Mouse (Mus musculus): ENCODE data around the gene Asb4. TPM values are rescaled to one million over a fixed set of nuclear protein-coding genes. Genes with fewer than 3 reads are reported as not detected.
"Not testable (repeated sequence)": the region's sequence is repeated elsewhere in the genome, so short reads cannot be mapped to it uniquely, and the experiment has no call there.

The Asb4 gene
- total RNA-seq (2014; rRNA removed) (7.5 and 16.3 TPM in 2 replicates), polyA plus RNA-seq (2015; fragmentation: Nextera tagmentation; extraction: Ambion mirVana) (5.9 and 10.5 TPM in 2 replicates)

DNA sequence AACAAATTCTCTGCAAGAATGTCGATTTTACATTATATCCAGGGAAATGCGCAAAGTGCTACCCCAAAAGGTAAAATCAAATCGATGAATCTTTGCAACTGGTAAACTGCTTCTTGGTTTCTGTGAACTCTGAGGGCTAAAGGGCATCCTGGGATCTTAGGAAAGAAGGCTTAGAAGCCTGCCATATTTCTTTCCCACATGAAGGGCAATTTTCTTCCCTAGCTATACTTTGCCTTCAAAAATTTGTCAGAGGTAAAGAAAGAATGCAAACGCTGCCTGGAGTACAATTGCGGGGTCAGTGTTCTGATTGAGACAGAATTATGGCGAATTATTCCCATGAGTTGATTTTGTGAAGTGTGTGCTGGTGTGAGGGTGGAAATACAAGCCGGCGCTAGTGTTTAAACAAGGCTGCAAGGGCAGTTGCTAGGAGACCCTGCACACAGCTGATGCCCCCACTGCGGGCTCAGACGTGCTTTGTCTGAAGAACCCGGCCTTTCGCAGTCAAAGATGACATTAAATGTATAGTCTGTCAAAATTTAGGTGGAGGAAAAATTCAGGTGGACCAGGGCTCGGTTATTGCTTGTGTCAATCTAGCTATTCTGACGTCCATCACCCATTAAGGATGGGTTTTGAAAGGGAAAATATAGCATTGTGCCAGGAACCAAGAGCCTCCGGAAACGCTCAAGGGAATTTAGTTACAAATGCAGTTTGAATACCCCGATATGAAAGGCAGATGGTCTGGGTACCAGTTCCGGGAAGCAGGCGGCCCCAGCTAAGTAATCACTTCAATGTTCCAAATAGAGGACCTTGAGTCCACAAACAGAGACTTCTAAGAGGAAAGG lies at the start of gene Asb4:
TSS of gene Asb4 (plus strand) at position 51 of the 842 bp plus-strand sequence.
- Histone ChIP-seq H3K4me3 (ENCODE audit: low read depth, low read length) (peak within 1 kb of the TSS; percentile 26), H3K9ac (peak within 1 kb of the TSS; percentile 34), H3K4me1 (ENCODE audit: insufficient read depth) (peaks cover 13% of the 10 kb centered on the region; the same call in 1 of the 2 replicates), H3K27me3 (ENCODE audit: insufficient read depth, low read length) (no peaks in the 10 kb centered on the region), H3K9me3 (ENCODE audit: low read length) (no peaks in the 10 kb centered on the region), H3K36me3 (ENCODE audit: insufficient read depth) (no peaks in the 10 kb centered on the region), H3K27ac (ENCODE audit: low read depth, low read length) (peak within 1 kb of the TSS; percentile 45; the same call in 1 of the 2 replicates), H3K4me2 (ENCODE audit: low read depth) (peak within 1 kb of the TSS; percentile 48)
- peak; percentile 57 for ATAC-seq
- peak; percentile 63 for DNase-seq
- no peak for TF ChIP-seq CTCF (IDR thresholded peaks at IDR 0.05; ENCODE audit: low read depth)
- 4% methylated on average over 19 of the region's 19 CpGs for WGBS

DNA sequence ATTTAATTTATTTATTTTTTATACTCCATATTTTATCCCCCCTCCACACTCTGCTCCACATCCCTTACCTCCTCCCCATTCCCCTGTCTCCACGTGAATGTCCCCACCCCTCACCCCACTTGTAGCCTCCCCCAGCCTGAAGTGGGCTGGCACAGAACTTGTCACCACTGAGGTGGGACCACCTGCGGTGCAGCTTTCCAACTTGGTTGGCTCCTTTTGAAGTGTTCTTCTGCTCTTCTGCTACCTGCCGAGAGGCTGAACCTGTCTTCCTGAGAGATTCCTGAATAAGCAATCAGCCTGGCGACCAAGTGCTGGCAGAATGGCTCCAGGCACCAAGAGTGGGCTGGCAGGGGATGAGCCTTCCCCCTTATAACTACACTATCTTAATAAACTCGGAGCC lies 49.2 kb upstream of the Asb4 start:
- H3K27me3 ChIP-seq (ENCODE audit: insufficient read depth, low read length), result no peaks in the 10 kb centered on the region
- DNase-seq (no peak), ATAC-seq (no peak)
- no peak overlapping the region for H3K4me2 ChIP-seq (ENCODE audit: low read depth)
- H3K4me1 ChIP-seq (ENCODE audit: insufficient read depth), result no peaks in the 10 kb centered on the region
- no peak for TF ChIP-seq CTCF (IDR thresholded peaks at IDR 0.05; ENCODE audit: low read depth)
- H3K9me3 ChIP-seq (ENCODE audit: low read length), result no peaks in the 10 kb centered on the region
- no peak overlapping the region for H3K9ac ChIP-seq
- 55% methylated on average over 5 of the region's 5 CpGs for WGBS
- no peak overlapping the region for H3K4me3 ChIP-seq (ENCODE audit: low read depth, low read length)
- H3K36me3 ChIP-seq (ENCODE audit: insufficient read depth), result no peaks in the 10 kb centered on the region
- no peak overlapping the region for H3K27ac ChIP-seq (ENCODE audit: low read depth, low read length)

DNA sequence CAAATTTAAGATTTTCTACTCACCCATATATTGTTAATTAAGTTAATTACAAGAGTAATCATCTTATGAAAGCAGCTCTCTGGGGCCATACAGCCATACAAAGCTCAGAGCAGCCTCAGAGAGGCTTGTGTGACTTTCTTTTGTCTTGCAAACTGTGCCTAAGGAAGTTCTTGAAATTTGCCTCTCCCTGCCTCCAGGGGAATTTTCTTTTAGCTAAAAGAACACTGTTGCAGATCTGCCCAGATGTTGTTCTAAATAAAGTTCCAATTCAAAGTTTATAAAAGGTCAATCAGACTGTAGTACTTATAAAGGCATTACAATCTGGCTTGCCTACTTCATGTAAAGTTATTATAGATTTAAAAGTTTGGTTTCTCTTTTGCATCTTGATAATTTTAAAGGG lies 47.2 kb upstream of the Asb4 start:
- H3K9ac ChIP-seq; H3K4me2 ChIP-seq (ENCODE audit: low read depth); H3K27ac ChIP-seq (ENCODE audit: low read depth, low read length); H3K4me3 ChIP-seq (ENCODE audit: low read depth, low read length); H3K36me3 ChIP-seq (ENCODE audit: insufficient read depth); H3K9me3 ChIP-seq (ENCODE audit: low read length); DNase-seq; H3K4me1 ChIP-seq (ENCODE audit: insufficient read depth); ATAC-seq; H3K27me3 ChIP-seq (ENCODE audit: insufficient read depth, low read length): not testable (repeated sequence)

DNA sequence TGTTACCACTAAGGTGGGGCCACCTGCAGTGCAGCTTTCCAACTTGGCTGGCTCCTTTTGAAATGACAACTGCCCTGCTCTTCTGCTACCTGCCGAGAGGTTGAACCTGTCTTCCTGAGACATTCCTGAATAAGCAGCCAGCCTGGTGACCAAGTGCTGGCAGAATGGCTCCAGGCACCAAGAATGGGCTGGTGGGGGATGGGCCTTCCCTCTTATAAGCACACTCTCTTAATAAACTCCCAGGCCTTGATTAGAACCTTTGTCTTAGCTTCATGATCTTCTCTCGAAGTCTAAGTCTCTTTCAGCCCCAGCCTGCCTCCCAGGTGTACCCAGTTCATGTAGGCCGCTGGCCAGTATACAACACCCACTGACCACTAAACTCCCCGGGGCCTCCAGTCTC lies 44.4 kb upstream of the Asb4 start:
- H3K4me2 ChIP-seq (ENCODE audit: low read depth); H3K9me3 ChIP-seq (ENCODE audit: low read length); H3K27me3 ChIP-seq (ENCODE audit: insufficient read depth, low read length); DNase-seq; H3K4me3 ChIP-seq (ENCODE audit: low read depth, low read length); H3K9ac ChIP-seq; H3K36me3 ChIP-seq (ENCODE audit: insufficient read depth); ATAC-seq; H3K27ac ChIP-seq (ENCODE audit: low read depth, low read length); H3K4me1 ChIP-seq (ENCODE audit: insufficient read depth): not testable (repeated sequence)
- WGBS, result 93% methylated on average over 4 of the region's 4 CpGs

DNA sequence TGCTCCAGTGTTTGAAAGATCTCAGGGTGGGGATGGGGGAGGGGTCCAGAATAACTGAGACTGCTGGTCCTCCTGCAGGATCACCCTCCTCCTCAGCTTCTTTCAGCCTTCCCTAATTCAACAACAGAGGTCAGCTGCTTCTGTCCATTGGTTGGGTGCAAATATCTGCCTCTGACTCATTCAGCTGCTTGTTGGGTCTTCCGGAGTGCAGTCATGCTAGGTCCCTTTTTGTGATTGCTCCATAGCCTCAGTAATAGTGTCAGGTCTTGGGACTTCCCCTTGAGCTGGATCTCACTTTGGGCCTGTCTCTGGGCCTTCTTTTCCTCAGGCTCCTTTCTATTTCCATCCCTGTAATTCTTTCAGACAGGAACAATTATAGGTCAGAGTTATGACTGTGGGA lies 43.9 kb upstream of the Asb4 start:
- not testable (repeated sequence) for H3K27me3 ChIP-seq (ENCODE audit: insufficient read depth, low read length); H3K36me3 ChIP-seq (ENCODE audit: insufficient read depth); H3K4me3 ChIP-seq (ENCODE audit: low read depth, low read length); H3K27ac ChIP-seq (ENCODE audit: low read depth, low read length); H3K9ac ChIP-seq; H3K9me3 ChIP-seq (ENCODE audit: low read length); ATAC-seq; DNase-seq; H3K4me1 ChIP-seq (ENCODE audit: insufficient read depth); H3K4me2 ChIP-seq (ENCODE audit: low read depth)
- WGBS, result 96% methylated on average over 1 of the region's 1 CpGs

DNA sequence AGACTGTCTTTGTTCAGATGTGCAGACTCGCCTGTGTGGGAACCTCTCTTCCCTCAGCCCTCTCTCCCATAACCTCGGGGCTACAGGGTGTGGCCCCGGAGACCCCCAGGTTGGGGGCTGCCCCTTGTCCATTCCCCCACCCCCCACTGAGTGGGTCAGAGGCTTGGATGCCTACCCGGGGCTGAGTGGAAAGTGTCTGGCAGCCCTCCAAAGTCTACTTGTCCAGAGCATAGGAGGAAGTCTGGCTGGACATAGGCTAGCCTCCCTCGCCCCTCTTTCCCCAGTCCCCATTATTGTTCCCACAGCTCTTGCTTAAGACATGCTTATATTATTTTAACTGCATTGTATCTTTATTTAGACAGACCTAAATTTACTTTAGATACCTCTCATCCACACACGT lies 38.9 kb upstream of the Asb4 start:
- Histone ChIP-seq H3K9me3 (ENCODE audit: low read length) (no peaks in the 10 kb centered on the region), H3K27me3 (ENCODE audit: insufficient read depth, low read length) (no peaks in the 10 kb centered on the region), H3K4me2 (ENCODE audit: low read depth) (no peak overlapping the region), H3K4me1 (ENCODE audit: insufficient read depth) (no peaks in the 10 kb centered on the region), H3K36me3 (ENCODE audit: insufficient read depth) (no peaks in the 10 kb centered on the region), H3K27ac (ENCODE audit: low read depth, low read length) (no peak overlapping the region), H3K9ac (no peak overlapping the region), H3K4me3 (ENCODE audit: low read depth, low read length) (no peak overlapping the region)
- ATAC-seq (no peak), DNase-seq (no peak)
- no peak for TF ChIP-seq CTCF (IDR thresholded peaks at IDR 0.05; ENCODE audit: low read depth)
- WGBS, result 65% methylated on average over 6 of the region's 6 CpGs

DNA sequence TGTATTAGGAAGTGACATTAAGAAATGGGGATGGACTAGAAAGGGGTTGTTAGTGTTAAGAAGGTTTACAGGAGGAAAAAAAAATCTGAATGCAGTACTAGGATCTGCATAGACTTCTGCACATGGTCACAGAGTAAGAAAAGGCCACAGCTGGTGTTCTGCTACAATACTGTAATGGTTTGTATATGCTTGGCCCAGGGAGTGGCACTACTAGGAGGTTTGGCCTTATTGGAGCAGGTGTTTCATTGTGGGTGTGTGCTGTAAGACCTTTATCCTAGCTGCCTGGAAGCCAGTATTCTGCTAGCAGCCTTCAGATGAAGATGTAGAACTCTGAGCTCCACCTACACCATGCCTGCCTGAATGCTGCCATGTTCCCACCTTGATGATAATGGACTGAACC lies 25.3 kb upstream of the Asb4 start:
- Histone ChIP-seq H3K9me3 (ENCODE audit: low read length) (no peaks in the 10 kb centered on the region), H3K4me3 (ENCODE audit: low read depth, low read length) (no peak overlapping the region), H3K4me2 (ENCODE audit: low read depth) (no peak overlapping the region), H3K27me3 (ENCODE audit: insufficient read depth, low read length) (no peaks in the 10 kb centered on the region), H3K36me3 (ENCODE audit: insufficient read depth) (no peaks in the 10 kb centered on the region), H3K4me1 (ENCODE audit: insufficient read depth) (no peaks in the 10 kb centered on the region), H3K27ac (ENCODE audit: low read depth, low read length) (no peak overlapping the region), H3K9ac (no peak overlapping the region)
- no peak for DNase-seq
- ATAC-seq, result no peak
- no peak for TF ChIP-seq CTCF (IDR thresholded peaks at IDR 0.05; ENCODE audit: low read depth)

All from forebrain, postnatal 0 days (tissue).